Mouse (Mus musculus): Measurements from ENCODE around the gene Zmat5. TPM values are rescaled to one million over a fixed set of nuclear protein-coding genes. Genes with fewer than 3 reads are reported as not detected.

Zmat5 gene
- polyA plus RNA-seq, 1 experiment from 2014 or later, result 59.8 TPM

DNA sequence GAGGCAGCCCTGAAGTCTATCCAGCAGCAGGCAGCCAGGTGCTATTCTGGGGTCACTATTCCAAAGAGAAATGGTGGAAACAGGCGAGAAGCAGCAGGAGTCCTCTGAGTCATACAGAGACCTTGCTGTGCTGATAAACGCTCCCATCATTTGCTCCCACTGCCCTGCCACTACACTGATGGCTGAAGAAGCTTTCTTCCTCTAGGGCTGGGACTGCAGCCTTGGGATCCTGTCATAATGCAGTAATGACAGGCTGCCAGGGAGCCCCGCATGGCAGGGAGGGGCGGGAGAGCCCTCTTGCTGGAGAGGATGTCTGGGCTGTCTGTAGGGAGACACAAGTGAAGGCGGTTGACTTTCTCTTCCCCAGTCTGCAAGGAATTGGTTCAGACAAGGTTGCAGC, 60.0 kb downstream of the Zmat5 start:
- no peak overlapping the region for H3K4me3 ChIP-seq (ENCODE audit: low read length)
- no peak overlapping the region for H3K9ac ChIP-seq (ENCODE audit: low read depth, low read length)
- ATAC-seq (ENCODE audit: low FRiP score, low TSS enrichment), result no peak
- 59% methylated on average over 5 of the region's 5 CpGs for WGBS
- no peak overlapping the region for H3K4me2 ChIP-seq (replicated peaks; ENCODE audit: low read depth, low read length)
- H3K36me3 ChIP-seq (ENCODE audit: control insufficient read depth, insufficient read depth, low read length), result peaks cover 9% of the 10 kb centered on the region; the same call in 1 of the 2 replicates
- peaks cover 11% of the 10 kb centered on the region for H3K27me3 ChIP-seq (ENCODE audit: control insufficient read depth, insufficient read depth, low read length)
- H3K4me1 ChIP-seq (ENCODE audit: control insufficient read depth, insufficient read depth, low read length), result no peaks in the 10 kb centered on the region
- H3K27ac ChIP-seq (ENCODE audit: low read depth, low read length), result no peak overlapping the region
- H3K9me3 ChIP-seq (ENCODE audit: control insufficient read depth, low read length), result no peaks in the 10 kb centered on the region

- no peak for ATAC-seq (ENCODE audit: low FRiP score, low TSS enrichment)
- no peaks in the 10 kb centered on the region for H3K27me3 ChIP-seq (ENCODE audit: control insufficient read depth, insufficient read depth, low read length)
- H3K4me2 ChIP-seq (replicated peaks; ENCODE audit: low read depth, low read length), result no peak overlapping the region
- no peaks in the 10 kb centered on the region for H3K9me3 ChIP-seq (ENCODE audit: control insufficient read depth, low read length)
- no peaks in the 10 kb centered on the region for H3K4me1 ChIP-seq (ENCODE audit: control insufficient read depth, insufficient read depth, low read length)
- H3K36me3 ChIP-seq (ENCODE audit: control insufficient read depth, insufficient read depth, low read length), result peaks cover 9% of the 10 kb centered on the region; the same call in 1 of the 2 replicates
- H3K4me3 ChIP-seq (ENCODE audit: low read length), result no peak overlapping the region
- 80% methylated on average over 4 of the region's 4 CpGs for WGBS
- no peak overlapping the region for H3K27ac ChIP-seq (ENCODE audit: low read depth, low read length)
- H3K9ac ChIP-seq (ENCODE audit: low read depth, low read length), result no peak overlapping the region
Observed at GRCm38 (mm10) chr11:4768399-4768798, 63.9 kb downstream of the Zmat5 start.

- Histone ChIP-seq H3K4me3 (ENCODE audit: low read length) (no peak overlapping the region), H3K27me3 (ENCODE audit: control insufficient read depth, insufficient read depth, low read length) (no peaks in the 10 kb centered on the region), H3K27ac (ENCODE audit: low read depth, low read length) (no peak overlapping the region), H3K9me3 (ENCODE audit: control insufficient read depth, low read length) (no peaks in the 10 kb centered on the region), H3K36me3 (ENCODE audit: control insufficient read depth, insufficient read depth, low read length) (peaks cover 9% of the 10 kb centered on the region; the same call in 1 of the 2 replicates), H3K9ac (ENCODE audit: low read depth, low read length) (no peak overlapping the region), H3K4me1 (ENCODE audit: control insufficient read depth, insufficient read depth, low read length) (no peaks in the 10 kb centered on the region), H3K4me2 (replicated peaks; ENCODE audit: low read depth, low read length) (no peak overlapping the region)
- no peak for ATAC-seq (ENCODE audit: low FRiP score, low TSS enrichment)
- 80% methylated on average over 7 of the region's 7 CpGs for WGBS
Observed at GRCm38 (mm10) chr11:4769293-4769692, 64.8 kb downstream of the Zmat5 start.

GRCm38 (mm10) chr11:4769881-4770280, 65.4 kb downstream of the Zmat5 start:
- no peaks in the 10 kb centered on the region for H3K27me3 ChIP-seq (ENCODE audit: control insufficient read depth, insufficient read depth, low read length)
- peaks cover 9% of the 10 kb centered on the region; the same call in 1 of the 2 replicates for H3K36me3 ChIP-seq (ENCODE audit: control insufficient read depth, insufficient read depth, low read length)
- no peak overlapping the region for H3K4me2 ChIP-seq (replicated peaks; ENCODE audit: low read depth, low read length)
- H3K4me3 ChIP-seq (ENCODE audit: low read length), result no peak overlapping the region
- H3K9ac ChIP-seq (ENCODE audit: low read depth, low read length), result no peak overlapping the region
- no peak overlapping the region for H3K27ac ChIP-seq (ENCODE audit: low read depth, low read length)
- ATAC-seq (ENCODE audit: low FRiP score, low TSS enrichment), result no peak
- no peaks in the 10 kb centered on the region for H3K4me1 ChIP-seq (ENCODE audit: control insufficient read depth, insufficient read depth, low read length)
- WGBS, result 90% methylated on average over 6 of the region's 6 CpGs
- no peaks in the 10 kb centered on the region for H3K9me3 ChIP-seq (ENCODE audit: control insufficient read depth, low read length)

DNA sequence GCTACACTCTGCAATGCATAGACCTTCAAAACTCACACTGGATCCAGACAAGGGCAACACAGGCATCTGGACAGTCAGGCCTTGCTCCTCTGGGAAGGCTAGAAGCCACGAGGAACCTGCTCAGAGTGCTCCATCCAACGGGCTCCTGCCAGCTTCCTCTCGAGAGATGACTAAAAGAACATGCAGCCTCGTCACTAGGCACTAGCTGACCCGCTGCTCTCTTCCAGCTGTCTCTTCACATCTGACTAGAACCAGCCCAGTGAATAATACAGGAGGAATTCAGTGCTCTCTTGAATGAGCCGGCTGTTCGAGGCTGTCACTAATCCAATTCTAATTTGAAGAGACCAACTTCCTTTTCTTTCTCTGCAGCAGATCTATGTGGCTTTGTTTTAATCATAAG, 67.3 kb downstream of the Zmat5 start:
- no peak overlapping the region for H3K27ac ChIP-seq (ENCODE audit: low read depth, low read length)
- no peaks in the 10 kb centered on the region for H3K27me3 ChIP-seq (ENCODE audit: control insufficient read depth, insufficient read depth, low read length)
- no peak for ATAC-seq (ENCODE audit: low FRiP score, low TSS enrichment)
- H3K4me2 ChIP-seq (replicated peaks; ENCODE audit: low read depth, low read length), result no peak overlapping the region
- WGBS, result 82% methylated on average over 7 of the region's 7 CpGs
- H3K9me3 ChIP-seq (ENCODE audit: control insufficient read depth, low read length), result no peaks in the 10 kb centered on the region
- no peaks in the 10 kb centered on the region for H3K4me1 ChIP-seq (ENCODE audit: control insufficient read depth, insufficient read depth, low read length)
- no peak overlapping the region for H3K4me3 ChIP-seq (ENCODE audit: low read length)
- H3K9ac ChIP-seq (ENCODE audit: low read depth, low read length), result no peak overlapping the region
- H3K36me3 ChIP-seq (ENCODE audit: control insufficient read depth, insufficient read depth, low read length), result peaks cover 9% of the 10 kb centered on the region; the same call in 1 of the 2 replicates

- no peak for ATAC-seq (ENCODE audit: low FRiP score, low TSS enrichment)
- Histone ChIP-seq H3K27ac (ENCODE audit: low read depth, low read length) (no peak overlapping the region), H3K4me3 (ENCODE audit: low read length) (no peak overlapping the region), H3K9me3 (ENCODE audit: control insufficient read depth, low read length) (no peaks in the 10 kb centered on the region), H3K36me3 (ENCODE audit: control insufficient read depth, insufficient read depth, low read length) (peaks cover 10% of the 10 kb centered on the region; the same call in 1 of the 2 replicates), H3K4me1 (ENCODE audit: control insufficient read depth, insufficient read depth, low read length) (no peaks in the 10 kb centered on the region), H3K27me3 (ENCODE audit: control insufficient read depth, insufficient read depth, low read length) (no peaks in the 10 kb centered on the region), H3K4me2 (replicated peaks; ENCODE audit: low read depth, low read length) (no peak overlapping the region), H3K9ac (ENCODE audit: low read depth, low read length) (no peak overlapping the region)
- WGBS, result 31% methylated on average over 3 of the region's 3 CpGs
Observed at GRCm38 (mm10) chr11:4772925-4773324, 68.4 kb downstream of the Zmat5 start.

DNA sequence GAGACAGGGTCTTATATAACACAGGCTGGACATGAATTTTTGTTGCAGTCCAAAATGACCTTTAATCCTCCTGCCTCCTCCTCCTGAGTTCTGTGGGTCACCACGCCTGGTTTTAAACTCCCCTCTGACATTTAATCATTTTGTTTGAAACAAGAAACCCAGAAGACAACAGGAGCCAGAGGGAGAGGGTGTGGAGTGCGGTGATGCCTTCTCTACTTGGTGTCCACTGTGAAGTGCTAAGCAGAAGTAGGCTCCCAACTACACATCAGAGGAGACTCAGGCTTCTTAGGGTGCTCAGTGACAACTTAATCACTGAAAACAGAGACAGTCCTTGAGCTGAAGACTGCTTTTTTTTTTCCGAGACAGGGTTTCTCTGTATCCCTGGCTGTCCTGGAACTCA, 76.4 kb downstream of the Zmat5 start:
- peaks cover 32% of the 10 kb centered on the region; the same call in 1 of the 2 replicates for H3K36me3 ChIP-seq (ENCODE audit: control insufficient read depth, insufficient read depth, low read length)
- ATAC-seq (ENCODE audit: low FRiP score, low TSS enrichment), result peak; percentile 63
- no peaks in the 10 kb centered on the region for H3K9me3 ChIP-seq (ENCODE audit: control insufficient read depth, low read length)
- no peaks in the 10 kb centered on the region for H3K4me1 ChIP-seq (ENCODE audit: control insufficient read depth, insufficient read depth, low read length)
- H3K4me3 ChIP-seq (ENCODE audit: low read length), result no peak overlapping the region
- no peak overlapping the region for H3K4me2 ChIP-seq (replicated peaks; ENCODE audit: low read depth, low read length)
- no peak overlapping the region for H3K27ac ChIP-seq (ENCODE audit: low read depth, low read length)
- WGBS, result 52% methylated on average over 3 of the region's 3 CpGs
- no peak overlapping the region for H3K9ac ChIP-seq (ENCODE audit: low read depth, low read length)
- H3K27me3 ChIP-seq (ENCODE audit: control insufficient read depth, insufficient read depth, low read length), result no peaks in the 10 kb centered on the region

- no peak overlapping the region for H3K9ac ChIP-seq (ENCODE audit: low read depth, low read length)
- ATAC-seq (ENCODE audit: low FRiP score, low TSS enrichment), result no peak
- H3K36me3 ChIP-seq (ENCODE audit: control insufficient read depth, insufficient read depth, low read length), result peaks cover 51% of the 10 kb centered on the region
- H3K9me3 ChIP-seq (ENCODE audit: control insufficient read depth, low read length), result no peaks in the 10 kb centered on the region
- no peak overlapping the region for H3K4me3 ChIP-seq (ENCODE audit: low read length)
- no peaks in the 10 kb centered on the region for H3K4me1 ChIP-seq (ENCODE audit: control insufficient read depth, insufficient read depth, low read length)
- no peaks in the 10 kb centered on the region for H3K27me3 ChIP-seq (ENCODE audit: control insufficient read depth, insufficient read depth, low read length)
- H3K4me2 ChIP-seq (replicated peaks; ENCODE audit: low read depth, low read length), result no peak overlapping the region
- WGBS, result 75% methylated on average over 3 of the region's 3 CpGs
- no peak overlapping the region for H3K27ac ChIP-seq (ENCODE audit: low read depth, low read length)
Observed at GRCm38 (mm10) chr11:4783116-4783515, 78.6 kb downstream of the Zmat5 start.

DNA sequence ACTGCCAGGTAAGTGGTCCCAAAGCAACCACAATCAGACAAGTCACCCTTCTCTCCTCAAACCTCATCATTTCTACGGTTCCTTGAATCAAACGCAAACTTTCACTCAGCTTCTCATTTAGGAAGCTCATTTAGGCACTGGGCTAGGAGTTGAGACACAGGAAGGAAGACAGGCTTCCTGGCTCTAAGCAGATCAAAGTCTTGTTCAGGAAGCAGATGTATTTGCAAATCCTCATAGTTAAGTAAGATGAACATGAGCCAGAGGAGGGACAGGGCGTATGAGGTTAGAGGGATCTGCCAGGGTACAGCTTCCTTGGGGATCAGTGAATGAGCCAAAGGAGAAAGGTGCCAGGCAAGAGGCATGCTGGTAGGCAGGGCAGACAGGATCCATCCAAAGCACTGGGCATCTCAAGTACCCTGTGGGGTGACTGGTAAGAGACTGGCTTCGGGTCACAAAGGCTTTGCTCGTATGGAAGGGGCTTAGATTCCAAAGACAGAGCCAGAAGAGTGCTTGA, 80.2 kb downstream of the Zmat5 start:
- Histone ChIP-seq H3K36me3 (ENCODE audit: control insufficient read depth, insufficient read depth, low read length) (peaks cover 51% of the 10 kb centered on the region), H3K9ac (ENCODE audit: low read depth, low read length) (no peak overlapping the region), H3K4me1 (ENCODE audit: control insufficient read depth, insufficient read depth, low read length) (no peaks in the 10 kb centered on the region), H3K4me3 (ENCODE audit: low read length) (no peak overlapping the region), H3K4me2 (replicated peaks; ENCODE audit: low read depth, low read length) (no peak overlapping the region), H3K27ac (ENCODE audit: low read depth, low read length) (no peak overlapping the region), H3K9me3 (ENCODE audit: control insufficient read depth, low read length) (no peaks in the 10 kb centered on the region), H3K27me3 (ENCODE audit: control insufficient read depth, insufficient read depth, low read length) (no peaks in the 10 kb centered on the region)
- no peak for ATAC-seq (ENCODE audit: low FRiP score, low TSS enrichment)
- WGBS, result 78% methylated on average over 5 of the region's 5 CpGs
